Mouse (Mus musculus) small intestine, adult 2 months (tissue): ENCODE results near the gene Clec2e.

Source experiments
- CTCF ChIP-seq: fragments of 200-500 bp; IDR thresholded peaks from 2 replicates; pipeline ENCODE4 v1.5.1; 2012; ENCODE audit warnings: low read depth, mild to moderate bottlenecking, control low read depth, inconsistent platforms, low read length, moderate library complexity, mixed read lengths; ENCODE audit not compliant: insufficient replicate concordance, insufficient read length; ENCODE audit errors: extremely low read depth
- POLR2A ChIP-seq: fragments of 200-500 bp; IDR thresholded peaks from 2 replicates; pipeline ENCODE4 v1.6.1; 2012; ENCODE audit warnings: low read depth, mild to moderate bottlenecking, control low read depth, inconsistent platforms, low read length, moderate library complexity

- no peak for TF ChIP-seq CTCF
- TF ChIP-seq POLR2A = no peak
Measured at GRCm38 (mm10) chr6:129066530-129066929, 34.2 kb downstream of the Clec2e start.
